Mouse (Mus musculus) adrenal gland, postnatal 10 days (tissue): ENCODE data around the gene Cacna1i. TPM values are rescaled to one million over a fixed set of nuclear protein-coding genes. Genes with fewer than 3 reads are reported as not detected.

Source experiments
- DNase-seq: peaks from one replicate; pipeline ENCODE4 v3.0.0; 2021; ENCODE audit warnings: mixed read lengths
- total RNA-seq, 2 experiments: library from RNA; stranded (reverse); gene quantifications; 2 replicates each; pipeline ENCODE4 v1.2.3; 2021

Gene Cacna1i
- total RNA-seq, 2 experiments from 2014 or later, result 0.27 to 1.1 TPM

- DNase-seq, result no peak
Observed at GRCm38 (mm10) chr15:80401387-80401898, 114.4 kb downstream of the Cacna1i start.

- DNase-seq, result no peak
Observed at GRCm38 (mm10) chr15:80401980-80402379, 114.9 kb downstream of the Cacna1i start.

GRCm38 (mm10) chr15:80407873-80408272 is 120.8 kb downstream of the Cacna1i start:
- peak; percentile 15 for DNase-seq

GRCm38 (mm10) chr15:80410661-80411060 is 123.6 kb downstream of the Cacna1i start:
- DNase-seq, result no peak

DNA sequence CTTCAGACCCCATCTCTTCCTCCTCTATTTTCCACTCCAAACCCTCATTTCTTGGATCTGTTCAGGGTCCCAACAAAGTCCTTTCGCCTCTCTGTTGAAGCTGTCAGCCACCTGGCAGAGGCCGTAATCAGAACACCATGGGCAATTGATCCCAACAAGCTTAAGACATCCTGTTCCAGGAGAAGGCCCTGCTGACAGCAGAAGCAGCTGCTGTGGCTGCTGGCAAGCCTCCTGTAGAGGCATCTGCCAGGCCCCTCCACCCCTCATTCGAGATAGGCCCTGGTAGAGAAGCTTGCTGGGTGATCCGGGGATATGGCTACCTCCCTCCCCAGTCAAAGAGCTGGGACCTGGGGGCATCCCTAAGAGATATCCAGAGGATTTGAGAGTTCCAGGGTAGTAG is 126.0 kb downstream of the Cacna1i start:
- no peak for DNase-seq

DNA sequence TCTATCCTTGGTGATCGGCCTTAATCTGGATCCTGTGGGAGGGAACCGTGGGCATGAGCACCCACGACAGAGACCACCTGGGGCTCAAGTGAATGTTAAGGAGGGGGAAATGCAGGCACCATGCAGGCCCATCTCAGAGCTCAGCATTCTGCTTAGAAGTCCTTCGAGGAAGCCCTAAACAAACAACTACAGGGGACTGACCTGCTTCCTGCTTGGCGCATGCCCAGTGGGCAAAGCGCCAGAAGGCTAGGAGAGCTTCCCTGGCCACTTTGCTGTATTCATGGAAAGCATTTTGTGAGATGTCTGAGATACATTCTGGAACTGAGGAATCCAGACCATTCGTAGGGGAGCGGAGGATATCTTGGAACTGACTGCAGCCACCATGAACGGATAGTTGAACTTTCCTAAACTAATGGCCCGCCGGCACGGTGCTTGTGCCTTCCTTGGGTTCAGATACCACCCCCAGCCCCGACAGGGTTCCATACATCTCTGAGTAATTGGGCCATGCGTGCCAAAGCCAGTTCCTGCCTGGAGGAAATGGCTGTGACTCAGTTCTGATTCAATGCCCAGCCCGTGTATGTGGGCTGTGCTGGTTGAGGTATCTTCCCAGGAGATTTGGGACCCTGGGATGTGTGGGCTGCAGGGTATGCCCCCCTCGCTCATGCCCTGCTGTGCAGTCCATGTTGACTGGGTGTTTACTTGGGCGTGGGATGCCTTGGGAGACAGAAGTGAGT is 127.1 kb downstream of the Cacna1i start:
- DNase-seq, result peak; percentile 49

DNA sequence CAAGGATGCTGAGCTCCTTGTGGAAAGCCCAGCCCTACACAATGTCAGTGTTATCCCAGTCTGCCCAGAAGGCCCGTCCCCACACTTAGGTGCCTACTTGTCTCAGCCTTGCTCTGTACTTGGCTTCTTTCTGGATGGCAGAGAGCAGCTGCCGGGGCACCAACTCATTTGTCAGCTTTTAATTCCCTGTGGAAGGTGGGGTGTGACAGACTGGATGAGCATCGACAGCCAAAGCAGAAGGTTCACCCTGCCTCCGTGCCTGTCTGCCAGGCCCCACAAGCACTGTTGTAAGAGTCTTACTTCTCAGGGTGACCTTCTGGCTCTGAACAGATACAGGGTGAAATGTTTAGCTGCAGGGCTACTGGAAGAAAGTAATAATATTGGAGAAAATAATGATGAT is 128.1 kb downstream of the Cacna1i start:
- DNase-seq, result no peak

DNA sequence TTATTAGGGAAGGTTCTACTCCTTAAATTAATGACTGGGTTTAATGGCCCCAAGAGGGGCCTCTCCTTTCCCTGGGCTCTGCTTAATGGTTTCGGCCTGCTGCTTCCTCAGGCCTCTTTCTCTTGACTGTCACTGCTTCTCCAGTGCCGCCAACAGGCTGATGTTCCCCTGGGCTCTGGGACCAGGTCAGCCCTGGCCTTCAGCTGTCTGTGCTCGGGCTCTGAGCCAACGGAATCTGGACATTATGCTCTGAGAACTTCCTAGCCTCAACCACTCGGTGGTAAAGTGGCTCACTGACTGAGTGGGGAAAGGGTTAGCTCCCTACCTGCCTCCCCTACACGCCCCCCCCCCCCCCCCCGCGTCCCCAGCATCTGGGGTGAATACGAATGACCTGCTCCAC is 130.0 kb downstream of the Cacna1i start:
- DNase-seq, result peak; percentile 59

- no peak for DNase-seq
Observed at GRCm38 (mm10) chr15:80418146-80418545, 131.1 kb downstream of the Cacna1i start.

- DNase-seq, result no peak
Observed at GRCm38 (mm10) chr15:80430324-80430723, 143.3 kb downstream of the Cacna1i start.

- peak; percentile 27 for DNase-seq
Observed at GRCm38 (mm10) chr15:80436961-80437360, 149.9 kb downstream of the Cacna1i start.

GRCm38 (mm10) chr15:80437996-80438395 is 151.0 kb downstream of the Cacna1i start:
- DNase-seq, result no peak

DNA sequence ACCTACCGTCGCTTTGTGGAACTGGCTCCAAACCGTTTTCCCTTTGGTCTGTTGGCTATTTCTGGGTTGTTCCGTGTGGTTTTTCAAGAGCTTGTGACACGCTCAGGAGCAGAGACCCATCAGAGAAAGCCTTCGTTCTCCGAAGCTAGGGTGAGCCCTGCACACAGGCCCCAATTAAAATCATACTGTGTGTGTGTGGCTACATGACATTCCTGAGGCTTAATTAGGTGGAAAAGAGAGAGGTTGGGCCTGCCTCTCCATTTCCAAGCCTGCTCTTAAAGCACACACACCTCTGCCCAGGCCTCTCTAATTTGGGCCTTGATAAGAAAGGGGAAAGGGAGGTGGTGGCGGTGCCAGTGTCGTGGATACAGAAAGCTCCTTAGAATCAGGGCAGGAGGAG is 151.4 kb downstream of the Cacna1i start:
- DNase-seq, result no peak

DNA sequence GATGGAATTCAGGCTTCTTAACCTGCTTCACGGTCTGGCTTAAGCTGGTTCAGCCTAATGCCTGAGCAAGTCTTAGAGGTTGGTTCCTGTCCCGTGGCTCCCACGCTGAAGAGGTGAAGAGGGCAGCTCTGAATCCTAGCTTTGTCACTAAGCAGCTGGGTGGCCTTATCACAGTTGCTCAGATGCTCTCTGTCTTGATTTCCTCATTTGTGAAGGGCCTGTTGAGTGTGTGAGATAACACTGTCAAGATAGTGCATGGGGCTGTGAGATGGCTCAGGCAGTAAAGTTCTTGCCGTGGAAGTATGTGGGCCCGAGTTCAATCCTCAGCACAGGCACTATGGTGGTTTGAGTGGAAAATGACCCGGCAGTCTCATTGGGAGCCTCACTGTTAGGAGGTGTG is 153.2 kb downstream of the Cacna1i start:
- DNase-seq, result no peak

GRCm38 (mm10) chr15:80445956-80446687 is 159.1 kb downstream of the Cacna1i start:
- DNase-seq, result no peak

Other genes starting within 250 kb of the Cacna1i start
- gene Syngr1, start 195.9 kb upstream of the Cacna1i start, total RNA-seq, result 10 to 100 TPM; 30.2 to 35.0 TPM
- gene Rpl3, start 195.4 kb upstream of the Cacna1i start, total RNA-seq, result 100 to 1,000 TPM; 672 to 709 TPM
- 10 to 100 TPM; 16.3 to 28.9 TPM for gene Tab1, start 154.1 kb upstream of the Cacna1i start, total RNA-seq
- gene Mgat3, start 113.5 kb upstream of the Cacna1i start, total RNA-seq, result 1 to 10 TPM; 6.0 to 8.0 TPM
- gene Mief1, start 53.2 kb upstream of the Cacna1i start, total RNA-seq, result 10 to 100 TPM; 42.8 to 46.6 TPM
- 10 to 100 TPM in 1 of 2 experiments, 1 to 10 TPM in 1; 6.9 to 19.1 TPM for gene AC140267.1, start 51.4 kb upstream of the Cacna1i start, total RNA-seq
- 100 to 1,000 TPM; 121 to 199 TPM for gene Atf4, start 32.1 kb upstream of the Cacna1i start, total RNA-seq
- gene Rps19bp1, start 22.9 kb upstream of the Cacna1i start, total RNA-seq, result 10 to 100 TPM; 33.0 to 37.6 TPM